Mouse (Mus musculus): ENCODE data around the gene Fsd1.
"Not testable (repeated sequence)": the region's sequence is repeated elsewhere in the genome, so short reads cannot be mapped to it uniquely, and the experiment has no call there.

The Fsd1 gene

GRCm38 (mm10) chr17:55986030-55986961, at the start of gene Fsd1:
TSS of gene Fsd1 (plus strand) at chr17:55986509.
- no peak for DNase-seq (ENCODE audit: low spot score)

DNA sequence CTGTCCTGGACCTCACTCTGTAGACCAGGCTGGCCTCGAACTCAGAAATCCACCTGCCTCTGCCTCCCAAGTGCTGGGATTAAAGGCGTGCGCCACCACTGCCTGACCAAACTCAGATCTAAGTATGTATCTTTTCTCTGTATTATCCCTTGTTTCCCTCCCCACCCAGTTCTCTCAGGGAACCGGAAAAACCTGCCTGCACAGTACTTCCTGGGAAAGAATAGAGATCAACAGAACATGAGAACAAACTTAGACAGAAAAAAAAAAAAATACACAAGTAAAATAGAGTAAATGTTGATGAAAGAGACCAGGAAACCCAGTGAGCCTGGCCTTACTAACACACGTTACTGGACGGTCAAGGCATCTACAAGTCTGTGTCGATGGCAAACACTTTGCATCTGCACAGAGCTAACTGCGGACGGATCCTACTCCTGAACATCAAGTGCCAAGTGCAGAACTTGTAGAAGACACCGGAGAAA, 41.9 kb upstream of the Fsd1 start:
- not testable (repeated sequence) for DNase-seq (ENCODE audit: low spot score)

- peak; percentile 89 for DNase-seq (ENCODE audit: low spot score)
Observed at GRCm38 (mm10) chr17:55944866-55945682, 41.2 kb upstream of the Fsd1 start.

- DNase-seq (ENCODE audit: low spot score): no peak
Observed at GRCm38 (mm10) chr17:55945696-55946095, 40.6 kb upstream of the Fsd1 start.

DNA sequence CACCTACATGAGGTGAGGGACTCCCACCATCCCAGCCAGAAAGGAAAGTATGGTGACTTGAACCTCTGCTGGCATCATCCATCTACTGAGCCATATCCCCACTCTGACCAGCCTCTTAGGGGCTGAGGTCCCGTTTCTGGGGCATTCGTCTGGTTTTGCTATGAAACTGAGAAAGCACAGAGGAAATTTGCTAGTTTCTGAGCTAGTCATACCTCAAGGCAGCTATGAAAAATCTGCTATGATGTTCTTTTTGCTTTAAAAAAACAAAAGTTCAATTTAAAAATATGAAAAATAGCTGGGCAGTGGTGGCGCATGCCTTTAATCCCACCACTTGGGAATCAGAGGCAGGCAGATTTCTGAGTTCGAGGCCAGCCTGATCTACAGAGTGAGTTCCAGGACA, 37.7 kb upstream of the Fsd1 start:
- DNase-seq (ENCODE audit: low spot score): no peak

GRCm38 (mm10) chr17:55949400-55949799, 36.9 kb upstream of the Fsd1 start, which contains the start of gene Zfp119b:
TSS of gene Zfp119b (minus strand) at chr17:55949500.
- no peak for DNase-seq (ENCODE audit: low spot score)

- DNase-seq (ENCODE audit: low spot score): no peak
Observed at GRCm38 (mm10) chr17:55950601-55951000, 35.7 kb upstream of the Fsd1 start.

DNA sequence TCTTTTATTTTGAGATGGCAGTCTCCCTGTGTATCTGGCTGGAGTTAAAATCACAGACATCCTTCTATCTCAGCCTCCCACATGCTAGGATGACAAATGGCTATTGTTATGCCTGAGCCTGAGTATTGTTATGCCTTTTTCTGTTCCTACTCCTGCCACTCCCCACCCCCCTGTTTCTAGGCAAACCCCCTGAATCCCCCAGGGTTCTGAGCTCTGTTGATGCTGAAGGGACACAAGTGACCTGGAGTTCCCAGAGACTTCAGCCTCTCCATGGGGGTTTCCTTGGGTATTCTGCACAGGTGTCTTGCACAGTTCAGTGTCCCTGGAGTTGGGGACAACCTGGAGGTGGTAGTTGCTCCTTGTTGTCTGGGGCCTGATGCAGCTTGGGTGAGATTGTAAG, 34.3 kb upstream of the Fsd1 start:
- DNase-seq (ENCODE audit: low spot score): no peak

DNA sequence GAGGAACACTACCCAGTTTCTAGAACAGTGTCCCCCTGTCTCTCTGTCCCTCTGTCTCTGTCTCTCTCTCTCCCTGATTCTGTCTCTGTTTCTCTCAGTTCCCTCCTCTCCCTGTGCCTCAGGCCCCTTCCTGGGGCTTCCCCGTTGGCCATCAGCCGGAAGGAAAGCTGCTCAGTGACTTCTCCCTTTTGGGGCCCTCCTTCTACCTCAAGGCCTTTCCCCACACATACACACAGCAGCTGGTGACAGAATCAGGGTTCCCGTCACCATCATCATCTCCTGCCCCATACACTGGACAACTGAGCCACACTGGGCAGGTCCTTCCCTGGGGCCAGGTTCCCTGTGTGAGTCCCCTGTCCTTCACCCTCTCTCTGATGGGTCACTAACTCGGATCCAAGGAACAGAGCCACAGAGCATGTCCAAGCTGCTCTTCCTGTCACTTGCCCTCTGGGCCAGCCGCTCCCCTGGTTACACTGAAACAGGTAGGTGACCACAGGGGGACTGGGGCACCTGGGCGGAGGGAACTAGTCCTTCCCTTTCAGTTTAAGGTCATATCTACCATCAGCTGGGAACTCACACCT, 33.8 kb upstream of the Fsd1 start, which contains the start of gene Ebi3:
TSS of gene Ebi3 (plus strand) at position 194 of the 581 bp plus-strand sequence.
- no peak for DNase-seq (ENCODE audit: low spot score)

DNA sequence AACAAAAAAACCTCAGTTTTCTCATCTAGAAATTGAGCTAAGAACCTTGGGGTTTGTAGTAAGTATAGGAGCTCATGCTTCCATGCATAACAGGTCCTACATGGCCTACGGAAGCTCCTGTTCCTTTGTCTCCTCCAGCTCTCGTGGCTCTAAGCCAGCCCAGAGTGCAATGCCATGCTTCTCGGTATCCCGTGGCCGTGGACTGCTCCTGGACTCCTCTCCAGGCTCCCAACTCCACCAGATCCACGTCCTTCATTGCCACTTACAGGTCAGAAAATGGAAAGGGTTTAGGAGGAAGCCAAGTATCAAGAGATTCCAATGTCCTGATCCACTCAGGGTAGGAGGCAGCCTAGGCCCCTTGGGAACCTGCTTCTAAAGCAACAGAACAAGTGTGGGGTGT, 32.6 kb upstream of the Fsd1 start:
- DNase-seq (ENCODE audit: low spot score): no peak

GRCm38 (mm10) chr17:55954229-55954628, 32.1 kb upstream of the Fsd1 start:
- DNase-seq (ENCODE audit: low spot score): no peak

GRCm38 (mm10) chr17:55956129-55956528, 30.2 kb upstream of the Fsd1 start:
- DNase-seq (ENCODE audit: low spot score): no peak

GRCm38 (mm10) chr17:55956591-55956990, 29.7 kb upstream of the Fsd1 start:
- no peak for DNase-seq (ENCODE audit: low spot score)

GRCm38 (mm10) chr17:55957168-55957567, 29.1 kb upstream of the Fsd1 start:
- DNase-seq (ENCODE audit: low spot score): peak; percentile 81

GRCm38 (mm10) chr17:55957726-55958583, 28.4 kb upstream of the Fsd1 start:
- DNase-seq (ENCODE audit: low spot score): no peak

- no peak for DNase-seq (ENCODE audit: low spot score)
Observed at GRCm38 (mm10) chr17:55958584-55958886, 27.8 kb upstream of the Fsd1 start.

DNA sequence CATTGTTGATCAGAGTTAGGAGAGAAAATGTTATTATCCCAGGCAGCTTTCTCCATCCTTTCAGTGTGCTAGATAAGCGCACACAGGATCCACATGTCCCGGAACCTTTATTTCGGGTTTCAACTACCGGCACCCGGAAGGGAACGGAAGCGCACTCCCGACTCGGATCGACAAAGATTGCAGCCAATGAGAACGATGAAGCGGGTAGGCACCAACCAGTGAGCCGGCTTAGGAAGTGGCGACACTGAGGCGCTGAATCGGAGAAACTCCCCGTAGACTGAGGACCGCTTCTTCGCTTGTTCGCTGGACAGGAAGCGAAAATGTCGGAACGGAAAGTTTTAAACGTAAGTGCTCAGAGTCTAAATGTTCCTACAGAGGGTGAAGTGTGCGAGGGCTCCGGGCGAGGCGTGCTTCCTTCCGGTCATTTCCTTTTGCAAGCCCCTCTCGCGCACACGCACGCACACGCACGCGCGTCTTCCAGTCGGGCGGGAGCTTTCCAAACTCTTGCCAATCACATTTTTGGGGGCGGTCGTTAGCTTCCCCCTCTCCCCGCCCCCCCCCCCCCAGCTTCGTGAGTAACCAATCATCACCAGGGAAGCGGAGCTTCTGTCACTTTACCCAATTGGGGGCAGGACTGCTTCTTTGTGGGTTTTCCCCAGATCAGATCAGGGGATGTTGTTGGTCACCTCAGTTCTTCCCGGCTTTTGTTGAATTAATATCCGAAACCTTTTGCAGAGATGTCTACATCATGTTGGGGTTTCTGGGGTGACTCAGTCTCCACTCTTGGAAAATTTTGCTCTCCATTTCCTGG, 27.2 kb upstream of the Fsd1 start, which contains the start of gene Yju2:
TSS of gene Yju2 (plus strand) at position 182 of the 811 bp plus-strand sequence.
- peak; percentile 98 for DNase-seq (ENCODE audit: low spot score)

GRCm38 (mm10) chr17:55959946-55960740, 26.2 kb upstream of the Fsd1 start:
- no peak for DNase-seq (ENCODE audit: low spot score)

- no peak for DNase-seq (ENCODE audit: low spot score)
Observed at GRCm38 (mm10) chr17:55960791-55961190, 25.5 kb upstream of the Fsd1 start.

GRCm38 (mm10) chr17:55961631-55962030, 24.7 kb upstream of the Fsd1 start:
- DNase-seq (ENCODE audit: low spot score): no peak

Measured in adipocyte (in vitro differentiated cells).